Mouse (Mus musculus) forebrain, embryonic 12.5 days (tissue): ENCODE results near the gene Mcoln1. TPM values are rescaled to one million over a fixed set of nuclear protein-coding genes. Genes with fewer than 3 reads are reported as not detected.

Experiments
- ATAC-seq: fragments of 200-750 bp; cut with Nextera tagmentation; 2 replicates; pipeline ENCODE4 v1.8.0; 2017; ENCODE audit warnings: moderate TSS enrichment; ENCODE audit not compliant: low FRiP score
- H3K27ac ChIP-seq: fragments of 300-500 bp; sonication (generic); 2 replicates; pipeline ENCODE4 v1.5.1; 2016; ENCODE audit warnings: mild to moderate bottlenecking
- H3K27me3 ChIP-seq: fragments of 300-500 bp; sonication (generic); 2 replicates; pipeline ENCODE4 v1.6.1; 2016; ENCODE audit warnings: mild to moderate bottlenecking
- H3K36me3 ChIP-seq: fragments of 300-500 bp; sonication (generic); replicated peaks from 2 replicates; pipeline ENCODE4 v1.6.1; 2016; ENCODE audit warnings: mild to moderate bottlenecking
- H3K4me1 ChIP-seq: fragments of 300-500 bp; sonication (generic); 2 replicates; pipeline ENCODE4 v1.6.1; 2016
- H3K4me2 ChIP-seq: fragments of 300-500 bp; sonication (generic); 2 replicates; pipeline ENCODE4 v1.6.1; 2016; ENCODE audit warnings: mild to moderate bottlenecking, moderate library complexity
- H3K4me3 ChIP-seq: fragments of 300-500 bp; sonication (generic); replicated peaks from 2 replicates; pipeline ENCODE4 v1.5.1; 2016; ENCODE audit warnings: mild to moderate bottlenecking
- H3K9ac ChIP-seq: fragments of 300-500 bp; sonication (generic); 2 replicates; pipeline ENCODE4 v1.6.1; 2016; ENCODE audit warnings: mild to moderate bottlenecking
- H3K9me3 ChIP-seq: fragments of 300-500 bp; sonication (generic); 2 replicates; pipeline ENCODE4 v1.6.1; 2016
- WGBS: fragments of 180-500 bp; shearing (Covaris S2); methylation state at CpG from one replicate; pipeline ENCODE4 v1.1.7; 2016; 5-methylcytosine and 5-hydroxymethylcytosine counted together
- polyA plus RNA-seq: library from polyadenylated mRNA; unstranded; fragments of >200 nt; fragmentation: Nextera tagmentation; extraction: Ambion mirVana; gene quantifications from 2 replicates; pipeline ENCODE4 v1.2.1, GENCODE M21; 2016

The Mcoln1 gene
- polyA plus RNA-seq, 1 experiment from 2014 or later = 68.5 TPM

- H3K27me3 ChIP-seq = peaks cover 7% of the 10 kb centered on the region; the same call in 1 of the 2 replicates
- WGBS = 64% methylated on average over 5 of the region's 5 CpGs
- H3K9ac ChIP-seq = no peak overlapping the region
- H3K36me3 ChIP-seq = no peaks in the 10 kb centered on the region
- H3K4me3 ChIP-seq = no peak overlapping the region
- no peaks in the 10 kb centered on the region for H3K9me3 ChIP-seq
- H3K27ac ChIP-seq = no peak overlapping the region
- ATAC-seq = no peak
- no peaks in the 10 kb centered on the region for H3K4me1 ChIP-seq
- no peak overlapping the region for H3K4me2 ChIP-seq
Measured at GRCm38 (mm10) chr8:3481605-3482004, 18.7 kb upstream of the Mcoln1 start.

- 90% methylated on average over 22 of the region's 22 CpGs for WGBS
- Histone ChIP-seq H3K27me3 (0 out of 2 replicates have a peak, but pooled peaks cover 2% of the 10 kb centered on the region), H3K27ac (no peak overlapping the region), H3K9ac (no peak overlapping the region), H3K4me3 (no peak overlapping the region), H3K4me2 (no peak overlapping the region), H3K36me3 (no peaks in the 10 kb centered on the region), H3K9me3 (no peaks in the 10 kb centered on the region), H3K4me1 (no peaks in the 10 kb centered on the region)
- no peak for ATAC-seq
Measured at GRCm38 (mm10) chr8:3482240-3482740, 18.0 kb upstream of the Mcoln1 start.

GRCm38 (mm10) chr8:3483546-3483945 lies 16.7 kb upstream of the Mcoln1 start:
- H3K4me2 ChIP-seq = no peak overlapping the region
- no peak overlapping the region for H3K9ac ChIP-seq
- H3K27ac ChIP-seq = no peak overlapping the region
- ATAC-seq = no peak
- no peak overlapping the region for H3K4me3 ChIP-seq
- no peaks in the 10 kb centered on the region for H3K27me3 ChIP-seq
- WGBS = 88% methylated on average over 7 of the region's 7 CpGs
- no peaks in the 10 kb centered on the region for H3K4me1 ChIP-seq
- no peaks in the 10 kb centered on the region for H3K9me3 ChIP-seq
- H3K36me3 ChIP-seq = no peaks in the 10 kb centered on the region

- H3K9ac ChIP-seq = no peak overlapping the region
- H3K4me2 ChIP-seq = no peak overlapping the region
- ATAC-seq = no peak
- H3K9me3 ChIP-seq = no peaks in the 10 kb centered on the region
- H3K27me3 ChIP-seq = no peaks in the 10 kb centered on the region
- H3K4me3 ChIP-seq = no peak overlapping the region
- H3K4me1 ChIP-seq = no peaks in the 10 kb centered on the region
- 26% methylated on average over 5 of the region's 5 CpGs for WGBS
- H3K27ac ChIP-seq = no peak overlapping the region
- no peaks in the 10 kb centered on the region for H3K36me3 ChIP-seq
Measured at GRCm38 (mm10) chr8:3485192-3485591, 15.1 kb upstream of the Mcoln1 start.

- Histone ChIP-seq H3K9me3 (peaks cover 11% of the 10 kb centered on the region; the same call in 1 of the 2 replicates), H3K27ac (peak within 1 kb of the TSS; percentile 82), H3K9ac (peak within 1 kb of the TSS; percentile 93), H3K4me1 (peaks cover 18% of the 10 kb centered on the region), H3K4me2 (peak within 1 kb of the TSS; percentile 64), H3K27me3 (no peaks in the 10 kb centered on the region), H3K36me3 (peaks cover 35% of the 10 kb centered on the region), H3K4me3 (peak within 1 kb of the TSS; percentile 87)
- ATAC-seq = peak; percentile 94
- WGBS = under 1% methylated on average over 48 of the region's 64 CpGs
Measured at GRCm38 (mm10) chr8:3492901-3493844, 7.1 kb upstream of the Mcoln1 start, which contains the start of gene Zfp358. TSS of gene Zfp358 (plus strand) at chr8:3493138.

DNA sequence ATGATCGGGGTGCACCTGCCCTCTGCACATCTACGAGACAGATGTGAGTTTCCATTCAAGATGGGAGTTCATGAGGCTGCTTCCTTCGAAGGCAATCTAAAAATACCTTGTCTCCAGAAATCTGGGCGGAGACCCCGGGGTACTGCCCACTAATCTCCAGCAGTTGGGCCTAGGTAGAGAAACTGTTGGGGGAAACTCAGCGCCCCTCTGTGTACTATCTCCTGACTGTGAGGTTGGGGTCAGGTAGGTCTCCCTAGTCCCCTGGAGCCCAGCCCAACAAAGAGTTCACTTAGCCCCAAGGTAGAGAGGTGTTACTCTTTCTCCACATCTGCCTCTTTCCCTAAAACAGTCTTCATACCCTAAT lies 6.4 kb upstream of the Mcoln1 start:
- Histone ChIP-seq H3K9me3 (peaks cover 11% of the 10 kb centered on the region; the same call in 1 of the 2 replicates), H3K27me3 (no peaks in the 10 kb centered on the region), H3K9ac (peak overlapping the region; percentile 93), H3K4me3 (peak overlapping the region; percentile 87), H3K36me3 (peaks cover 35% of the 10 kb centered on the region), H3K4me1 (peaks cover 18% of the 10 kb centered on the region), H3K27ac (peak overlapping the region; percentile 82), H3K4me2 (peak overlapping the region; percentile 64)
- ATAC-seq = peak; percentile 9; the same call in 1 of the 2 replicates
- 43% methylated on average over 6 of the region's 6 CpGs for WGBS

- Histone ChIP-seq H3K36me3 (peaks cover 35% of the 10 kb centered on the region), H3K27ac (no peak overlapping the region), H3K27me3 (no peaks in the 10 kb centered on the region), H3K4me3 (no peak overlapping the region), H3K4me2 (no peak overlapping the region), H3K9me3 (peaks cover 11% of the 10 kb centered on the region; the same call in 1 of the 2 replicates), H3K4me1 (peaks cover 28% of the 10 kb centered on the region), H3K9ac (no peak overlapping the region)
- no peak for ATAC-seq
- WGBS = 96% methylated on average over 44 of the region's 44 CpGs
Measured at GRCm38 (mm10) chr8:3495578-3496427, 4.5 kb upstream of the Mcoln1 start.

GRCm38 (mm10) chr8:3496428-3496748 lies 3.9 kb upstream of the Mcoln1 start:
- H3K9ac ChIP-seq = no peak overlapping the region
- H3K27ac ChIP-seq = no peak overlapping the region
- no peak overlapping the region for H3K4me2 ChIP-seq
- peaks cover 34% of the 10 kb centered on the region for H3K4me1 ChIP-seq
- ATAC-seq = no peak
- no peaks in the 10 kb centered on the region for H3K27me3 ChIP-seq
- WGBS = 92% methylated on average over 15 of the region's 15 CpGs
- no peak overlapping the region for H3K4me3 ChIP-seq
- peaks cover 11% of the 10 kb centered on the region; the same call in 1 of the 2 replicates for H3K9me3 ChIP-seq
- H3K36me3 ChIP-seq = peaks cover 35% of the 10 kb centered on the region

- Histone ChIP-seq H3K4me1 (peaks cover 34% of the 10 kb centered on the region), H3K4me3 (no peak overlapping the region), H3K9ac (no peak overlapping the region), H3K36me3 (peaks cover 35% of the 10 kb centered on the region), H3K9me3 (peaks cover 11% of the 10 kb centered on the region; the same call in 1 of the 2 replicates), H3K4me2 (no peak overlapping the region), H3K27me3 (no peaks in the 10 kb centered on the region), H3K27ac (no peak overlapping the region)
- 92% methylated on average over 3 of the region's 3 CpGs for WGBS
- no peak for ATAC-seq
Measured at GRCm38 (mm10) chr8:3498583-3498982, 1.7 kb upstream of the Mcoln1 start.

DNA sequence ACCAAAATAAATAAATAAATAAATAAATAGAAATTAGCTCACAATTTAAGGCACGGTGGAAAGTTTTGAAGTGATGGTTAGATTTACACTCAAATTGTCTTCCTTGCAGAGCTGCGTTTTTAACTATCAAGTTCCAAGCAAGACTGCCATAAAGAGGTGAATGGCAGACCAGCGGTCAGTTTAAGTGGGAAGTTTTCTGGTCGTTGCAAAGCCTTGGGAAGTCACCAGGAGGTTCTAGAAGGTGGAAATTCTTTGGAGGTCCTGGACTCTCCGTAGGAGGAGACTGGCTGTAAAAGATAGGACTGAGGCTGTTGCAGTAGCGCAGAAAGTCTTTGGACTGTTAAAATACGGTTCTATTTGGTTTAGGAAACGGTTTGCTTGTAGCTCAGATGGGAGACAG lies 506 bp upstream of the Mcoln1 start:
- WGBS = 7% methylated on average over 8 of the region's 8 CpGs
- ATAC-seq = peak; percentile 21
- peak overlapping the region; percentile 78 for H3K4me2 ChIP-seq

GRCm38 (mm10) chr8:3502217-3502616 lies 2.0 kb downstream of the Mcoln1 start:
- no peak overlapping the region for H3K9ac ChIP-seq
- 79% methylated on average over 4 of the region's 4 CpGs for WGBS
- H3K4me2 ChIP-seq = no peak overlapping the region

More for the DNA sequence above, 506 bp upstream of the Mcoln1 start:
- Histone ChIP-seq H3K27me3 (no peaks in the 10 kb centered on the region), H3K4me1 (peaks cover 28% of the 10 kb centered on the region), H3K27ac (peak overlapping the region; percentile 86), H3K9ac (peak overlapping the region; percentile 67), H3K9me3 (peaks cover 11% of the 10 kb centered on the region; the same call in 1 of the 2 replicates), H3K4me3 (peak overlapping the region; percentile 81), H3K36me3 (peaks cover 35% of the 10 kb centered on the region)

More at GRCm38 (mm10) chr8:3502217-3502616, 2.0 kb downstream of the Mcoln1 start:
- Histone ChIP-seq H3K27me3 (no peaks in the 10 kb centered on the region), H3K27ac (no peak overlapping the region), H3K9me3 (no peaks in the 10 kb centered on the region), H3K4me1 (peaks cover 23% of the 10 kb centered on the region), H3K4me3 (no peak overlapping the region), H3K36me3 (peaks cover 27% of the 10 kb centered on the region)
- no peak for ATAC-seq
